Mouse (Mus musculus) mature B cell (primary cell): ENCODE data around the gene B130006D01Rik.

Experiments
- in situ Hi-C: fragments of 300-500 bp; cut with MboI; formaldehyde crosslinking; loops from 2 replicates; pipeline ENCODE4 v1.14.3; 2019

The B130006D01Rik gene

DNA sequence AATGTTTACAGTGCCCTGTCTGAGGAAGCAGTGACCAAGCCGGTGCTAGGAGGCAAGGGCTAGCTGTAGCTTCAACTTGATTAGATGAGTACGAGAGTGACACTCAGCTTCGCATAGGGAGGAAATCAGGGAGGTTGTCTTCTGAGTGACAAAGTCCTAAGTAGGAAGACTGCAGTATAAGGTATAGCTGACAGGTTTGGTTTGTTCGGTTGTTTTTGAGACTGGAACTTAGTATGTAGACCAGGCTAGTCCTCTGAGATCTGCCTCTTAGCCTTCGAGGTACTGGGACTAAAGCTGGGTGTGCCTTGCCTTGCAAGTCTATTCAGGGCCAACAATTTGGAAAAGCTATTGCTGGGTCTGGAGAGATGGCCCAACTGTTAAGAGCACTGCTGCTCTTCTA is at the start of gene B130006D01Rik:
Gene B130006D01Rik, plus strand, starts transcription at position 301 of the 400 bp plus-strand sequence.
- in situ Hi-C loops: no loop called here

DNA sequence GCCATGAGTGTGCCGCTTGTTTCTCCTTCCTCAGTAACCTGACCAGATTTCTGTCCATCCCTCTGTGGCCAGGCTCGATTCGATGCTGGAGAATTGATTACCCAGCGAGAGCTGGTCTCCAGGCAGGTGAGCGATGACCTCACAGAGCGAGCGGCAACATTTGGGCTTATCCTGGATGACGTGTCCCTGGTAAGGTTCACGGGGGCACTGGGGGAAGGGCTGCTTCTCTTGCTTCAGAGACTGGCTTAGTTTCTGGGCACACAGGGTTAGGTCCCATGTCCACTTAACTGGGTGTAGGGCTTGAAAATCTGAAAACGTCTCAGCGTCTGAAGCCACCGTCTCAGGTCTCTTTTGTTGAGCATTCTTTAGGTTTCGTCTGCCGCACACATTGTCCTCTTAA is 47.9 kb upstream of the B130006D01Rik start:
- in situ Hi-C loops: no loop called here

GRCm38 (mm10) chr11:95676307-95676706 is 47.1 kb upstream of the B130006D01Rik start:
- in situ Hi-C loops: no loop called here

GRCm38 (mm10) chr11:95677925-95678701 is 45.3 kb upstream of the B130006D01Rik start:
- in situ Hi-C loops: no loop called here

- in situ Hi-C loops: no loop called here
These were observed 41.3 kb upstream of the B130006D01Rik start for GRCm38 (mm10) chr11:95681995-95682601.

GRCm38 (mm10) chr11:95682946-95683345 is 40.4 kb upstream of the B130006D01Rik start:
- in situ Hi-C loops: no loop called here

- in situ Hi-C loops: loop anchor here (5.0 kb wide), 1 partner anchor 66 kb away; no protein-coding TSS in a partner anchor
These were observed 37.4 kb upstream of the B130006D01Rik start for GRCm38 (mm10) chr11:95686031-95686430.

DNA sequence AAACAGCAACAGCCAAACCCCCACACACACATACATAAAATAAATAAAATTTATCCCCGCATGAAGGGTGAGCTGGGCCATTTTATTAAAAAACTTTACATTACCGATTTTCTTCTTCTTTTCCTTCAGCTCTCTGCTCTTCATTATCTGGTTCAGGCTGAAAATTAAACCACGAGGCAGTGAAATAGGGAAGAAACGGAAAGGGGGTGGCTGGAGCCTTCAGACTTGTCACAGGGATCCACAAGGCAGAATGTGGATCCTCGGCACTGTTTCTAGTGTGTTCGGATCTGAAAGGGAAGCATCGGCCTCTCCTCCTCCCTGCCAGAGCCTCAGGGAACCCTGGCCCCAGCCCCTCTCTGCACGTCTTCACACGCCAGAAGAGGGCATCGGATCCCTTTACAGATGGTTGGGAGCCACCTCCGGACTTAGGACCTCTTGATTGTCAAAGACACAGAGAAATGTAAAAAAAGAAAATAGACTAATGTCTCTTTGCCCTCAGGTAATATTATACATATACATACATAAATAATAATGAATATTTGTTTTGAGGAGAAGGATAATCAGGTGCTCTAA is 36.2 kb upstream of the B130006D01Rik start:
- in situ Hi-C loops: loop anchor here (5.0 kb wide), 1 partner anchor 65 kb away; no protein-coding TSS in a partner anchor

- in situ Hi-C loops: loop anchor here (5.0 kb wide), 1 partner anchor 64 kb away; no protein-coding TSS in a partner anchor
These were observed 34.9 kb upstream of the B130006D01Rik start for GRCm38 (mm10) chr11:95688515-95688914.

DNA sequence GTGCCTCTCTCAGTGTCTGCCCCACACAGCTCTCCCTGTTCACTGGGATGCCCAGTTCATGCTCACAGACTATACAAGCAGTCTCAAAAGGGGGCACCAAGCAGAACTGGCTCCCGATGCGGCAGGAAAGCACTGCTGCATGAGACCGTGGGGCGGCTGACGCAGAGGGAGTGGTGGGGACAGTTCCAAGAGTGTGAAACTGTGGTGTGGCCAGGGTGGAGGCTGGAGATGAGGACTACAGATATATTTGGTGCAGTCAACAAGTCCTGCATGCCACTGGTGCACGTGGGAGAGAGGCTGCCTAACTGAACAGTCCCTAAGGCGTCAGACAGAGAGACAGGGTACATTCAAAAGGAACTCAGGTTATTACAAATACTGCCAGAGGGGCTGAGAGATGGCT is 34.4 kb upstream of the B130006D01Rik start:
- in situ Hi-C loops: loop anchor here (5.0 kb wide), 1 partner anchor 63 kb away; no protein-coding TSS in a partner anchor

DNA sequence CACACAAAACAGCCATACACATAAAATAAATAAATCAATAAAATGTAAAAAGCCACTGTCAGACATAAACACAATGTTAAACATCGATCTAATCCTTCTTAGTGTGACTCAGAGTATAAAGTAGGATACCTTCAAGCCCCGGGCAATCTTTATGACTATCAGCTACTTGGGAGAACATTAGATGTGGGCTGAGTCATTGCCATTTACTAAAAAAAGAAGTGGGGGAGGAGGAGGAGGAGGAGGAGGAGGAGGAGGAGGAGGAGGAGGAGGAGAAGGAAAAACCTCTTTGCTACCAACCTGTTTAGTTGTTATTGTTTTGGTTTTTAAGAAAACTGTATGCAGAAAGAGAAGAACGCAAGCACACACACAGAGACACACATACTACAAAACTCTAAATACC is 33.8 kb upstream of the B130006D01Rik start:
- in situ Hi-C loops: loop anchor here (5.0 kb wide), 1 partner anchor 63 kb away; no protein-coding TSS in a partner anchor

- in situ Hi-C loops: no loop called here
These were observed 24.8 kb upstream of the B130006D01Rik start for GRCm38 (mm10) chr11:95698541-95698940.

- in situ Hi-C loops: no loop called here
These were observed 22.3 kb upstream of the B130006D01Rik start for GRCm38 (mm10) chr11:95700778-95701739.

GRCm38 (mm10) chr11:95704032-95704969 is 19.1 kb upstream of the B130006D01Rik start:
- in situ Hi-C loops: no loop called here

DNA sequence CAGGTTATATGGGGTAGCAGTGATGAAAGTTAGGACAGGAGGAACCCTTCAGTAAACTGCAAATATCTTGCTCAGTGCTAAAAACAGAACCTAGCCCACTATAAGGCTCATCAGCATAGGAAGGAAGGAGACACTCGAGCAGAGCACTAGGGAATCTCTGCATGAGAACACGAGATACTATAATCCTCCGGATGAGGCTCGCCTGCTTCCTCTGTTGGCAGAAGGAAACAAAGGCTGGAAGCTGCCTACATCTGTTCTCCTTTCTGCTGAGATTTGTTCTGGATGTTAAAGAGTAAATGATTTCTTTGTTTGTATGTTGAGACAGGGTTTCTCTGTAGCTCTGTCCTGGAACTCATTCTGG is 18.4 kb upstream of the B130006D01Rik start:
- in situ Hi-C loops: no loop called here

- in situ Hi-C loops: no loop called here
These were observed 13.8 kb upstream of the B130006D01Rik start for GRCm38 (mm10) chr11:95709534-95710040.

GRCm38 (mm10) chr11:95710478-95710877 is 12.9 kb upstream of the B130006D01Rik start:
- in situ Hi-C loops: no loop called here

GRCm38 (mm10) chr11:95712085-95712562 is 11.3 kb upstream of the B130006D01Rik start:
- in situ Hi-C loops: no loop called here

DNA sequence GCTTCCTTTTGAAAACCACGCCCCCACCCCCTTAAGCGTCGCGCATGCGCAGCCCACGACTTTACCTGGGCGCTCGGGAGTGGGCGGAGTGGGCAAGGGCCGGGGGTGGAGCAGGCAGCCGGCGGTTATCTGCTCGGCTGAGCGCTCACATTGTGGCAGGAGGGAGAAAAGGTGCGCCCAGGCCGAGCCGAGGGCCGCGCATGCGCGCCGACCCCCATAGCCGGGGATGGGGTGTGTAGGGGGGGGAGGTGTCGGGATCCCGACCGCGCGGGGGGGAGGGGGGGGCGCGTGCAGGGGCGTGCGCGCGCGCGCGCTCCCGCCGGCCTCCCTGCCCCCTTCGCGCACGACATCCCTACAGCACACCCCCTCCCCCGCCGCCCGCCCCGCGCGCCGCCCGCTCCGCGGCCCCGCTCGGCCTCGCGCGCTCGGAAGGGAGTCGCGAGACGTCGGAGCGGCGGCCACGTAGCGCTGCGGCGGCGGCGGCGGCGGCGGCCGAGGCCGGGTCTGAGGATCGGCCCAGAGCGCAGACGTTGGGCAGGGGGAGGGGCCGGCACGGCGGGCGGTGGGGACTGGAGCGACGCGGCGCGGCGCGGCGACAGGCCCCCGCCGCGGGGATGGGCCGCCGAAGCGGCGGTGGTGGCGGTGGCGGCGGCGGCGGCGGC is 10.7 kb upstream of the B130006D01Rik start, which contains the start of gene Zfp652:
Gene Zfp652, plus strand, starts transcription at position 111 of the 662 bp plus-strand sequence.
- in situ Hi-C loops: no loop called here
